Mouse (Mus musculus): ENCODE results near the gene Hoxb9.

DNA sequence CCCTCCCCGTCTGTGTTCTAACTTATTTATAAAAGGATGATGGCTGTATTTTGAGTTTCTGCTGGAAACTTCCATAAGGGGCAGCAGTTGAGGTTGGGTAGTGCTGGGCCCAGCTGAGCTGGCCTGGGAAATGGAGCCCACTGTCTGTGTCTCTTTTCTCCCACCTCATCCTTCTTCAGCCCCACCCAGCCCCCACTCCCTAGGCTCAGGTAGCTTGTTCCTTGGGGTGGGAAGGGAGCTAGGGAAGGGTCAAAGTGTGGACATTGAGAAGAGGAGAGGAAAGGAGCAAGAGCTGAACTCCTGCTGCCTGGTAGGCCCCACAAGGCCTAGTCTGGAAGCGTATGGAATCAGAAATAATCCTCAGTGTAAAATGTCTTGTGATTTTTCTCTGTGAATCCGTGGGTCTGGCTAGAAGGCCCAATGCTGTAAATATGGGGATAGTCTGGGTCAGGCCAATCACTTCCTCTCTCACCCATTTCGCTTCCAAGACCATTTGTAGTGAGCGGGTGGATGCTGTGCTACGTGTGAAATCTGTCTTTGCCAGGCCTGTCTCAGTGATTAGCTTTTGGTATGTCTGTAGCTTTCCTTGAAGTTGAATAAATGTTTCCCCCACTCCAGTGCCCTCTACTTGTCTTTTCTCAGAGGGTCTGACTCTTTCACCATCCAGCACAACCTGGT is 34.4 kb downstream of the Hoxb9 start:
- TF ChIP-seq CTCF (IDR thresholded peaks at IDR 0.05; ENCODE audit: low read depth) (no peak), EP300 (IDR thresholded peaks at IDR 0.05; ENCODE audit: low read depth) (no peak)

Measured in liver, embryonic 14.5 days (tissue).